Mouse (Mus musculus) limb, embryonic 12.5 days (tissue): Measurements from ENCODE around the gene Nxf7. TPM values are rescaled to one million over a fixed set of nuclear protein-coding genes. Genes with fewer than 3 reads are reported as not detected.
"Not testable (repeated sequence)": the region's sequence is repeated elsewhere in the genome, so short reads cannot be mapped to it uniquely, and the experiment has no call there.

ENCODE experiments used
- ATAC-seq: fragments of 200-750 bp; cut with Nextera tagmentation; 2 replicates; pipeline ENCODE4 v1.8.0; 2017; ENCODE audit warnings: low read depth, moderate TSS enrichment; ENCODE audit not compliant: insufficient number of reproducible peaks, insufficient read depth, low FRiP score, low TSS enrichment
- H3K27ac ChIP-seq: fragments of 300-500 bp; sonication (generic); 2 replicates; pipeline ENCODE4 v1.5.1; 2016; ENCODE audit warnings: mild to moderate bottlenecking, moderate library complexity
- H3K27me3 ChIP-seq: fragments of 300-500 bp; sonication (generic); 2 replicates; pipeline ENCODE4 v1.6.1; 2016; ENCODE audit warnings: mild to moderate bottlenecking, moderate library complexity
- H3K36me3 ChIP-seq: fragments of 300-500 bp; sonication (generic); 2 replicates; pipeline ENCODE4 v1.6.1; 2016; ENCODE audit warnings: mild to moderate bottlenecking, moderate library complexity
- H3K4me1 ChIP-seq: fragments of 300-500 bp; sonication (generic); replicated peaks from 2 replicates; pipeline ENCODE4 v1.6.1; 2016
- H3K4me2 ChIP-seq: fragments of 300-500 bp; sonication (generic); 2 replicates; pipeline ENCODE4 v1.6.1; 2016; ENCODE audit warnings: mild to moderate bottlenecking, moderate library complexity
- H3K4me3 ChIP-seq: fragments of 300-500 bp; sonication (generic); replicated peaks from 2 replicates; pipeline ENCODE4 v1.5.1; 2016; ENCODE audit warnings: mild to moderate bottlenecking
- H3K9ac ChIP-seq: fragments of 300-500 bp; sonication (generic); replicated peaks from 2 replicates; pipeline ENCODE4 v1.6.1; 2016; ENCODE audit warnings: mild to moderate bottlenecking, moderate library complexity
- H3K9me3 ChIP-seq: fragments of 300-500 bp; sonication (generic); 2 replicates; pipeline ENCODE4 v1.6.1; 2016; ENCODE audit warnings: mild to moderate bottlenecking, moderate library complexity
- WGBS: fragments of 180-500 bp; shearing (Covaris S2); methylation state at CpG from one replicate; pipeline ENCODE4 v1.1.7; 2016; 5-methylcytosine and 5-hydroxymethylcytosine counted together
- polyA plus RNA-seq: library from polyadenylated mRNA; unstranded; fragments of >200 nt; fragmentation: Nextera tagmentation; extraction: Ambion mirVana; gene quantifications from 2 replicates; pipeline ENCODE4 v1.2.1, GENCODE M21; 2016

Gene Nxf7
- polyA plus RNA-seq, 1 experiment from 2014 or later, result not detected

- not testable (repeated sequence) for ATAC-seq, H3K9ac ChIP-seq, H3K27me3 ChIP-seq, H3K4me2 ChIP-seq, H3K27ac ChIP-seq, H3K4me3 ChIP-seq, H3K36me3 ChIP-seq, H3K4me1 ChIP-seq, H3K9me3 ChIP-seq
- 31% methylated on average over 4 of the region's 4 CpGs for WGBS
These were observed 37.6 kb downstream of the Nxf7 start for GRCm38 (mm10) chrX:135560933-135561332.

GRCm38 (mm10) chrX:135559665-135560064 lies 38.9 kb downstream of the Nxf7 start:
- 26% methylated on average over 8 of the region's 8 CpGs for WGBS
- not testable (repeated sequence) for H3K4me3 ChIP-seq, H3K4me2 ChIP-seq, H3K9ac ChIP-seq, H3K27me3 ChIP-seq, H3K4me1 ChIP-seq, H3K36me3 ChIP-seq, H3K27ac ChIP-seq, H3K9me3 ChIP-seq, ATAC-seq

Other genes with a start within 250 kb of the Nxf7 start
- gene Gm5128, start 225.5 kb downstream of the Nxf7 start, polyA plus RNA-seq, result not detected in 2 replicates
- gene Gm7903, start 164.9 kb downstream of the Nxf7 start, polyA plus RNA-seq, result not detected in 2 replicates
- not detected in 2 replicates for gene AV320801, start 104.2 kb downstream of the Nxf7 start, polyA plus RNA-seq
- 0.15 and 0.26 TPM in 2 replicates for gene Prame, start 28.9 kb upstream of the Nxf7 start, polyA plus RNA-seq
- not detected in 2 replicates for gene Tcp11x2, start 95.0 kb upstream of the Nxf7 start, polyA plus RNA-seq
- gene Tmsb15a, start 126.5 kb upstream of the Nxf7 start, polyA plus RNA-seq, result 1.3 TPM in 1 of 2 replicates, not detected in the other
- gene Armcx5, start 144.0 kb upstream of the Nxf7 start, polyA plus RNA-seq, result 14.5 and 15.6 TPM in 2 replicates
- gene Gprasp1, start 144.0 kb upstream of the Nxf7 start, polyA plus RNA-seq, result 73.2 and 76.7 TPM in 2 replicates
- 70.4 and 74.2 TPM in 2 replicates for gene Bhlhb9, start 198.8 kb upstream of the Nxf7 start, polyA plus RNA-seq
- gene Gprasp2, start 240.3 kb upstream of the Nxf7 start, polyA plus RNA-seq, result 55.2 and 55.9 TPM in 2 replicates